Mouse (Mus musculus) CH12.LX (cell line): ENCODE data around the gene Rpl12. TPM values are rescaled to one million over a fixed set of nuclear protein-coding genes. Genes with fewer than 3 reads are reported as not detected.

Experiments used
- DNase-seq: peaks from one replicate; pipeline ENCODE4 v3.0.0-alpha.2; 2013; ENCODE audit errors: extremely low read depth
- H3K27ac ChIP-seq: 2 replicates; pipeline ENCODE4 v1.5.1; 2012; ENCODE audit warnings: low read depth, mild to moderate bottlenecking, control low read depth, moderate library complexity; ENCODE audit not compliant: insufficient read depth
- H3K27me3 ChIP-seq: replicated peaks from 2 replicates; pipeline ENCODE3; 2012; ENCODE audit warnings: inconsistent platforms
- H3K36me3 ChIP-seq, 2 experiments: replicated peaks in 1 of 2; 2 replicates each; pipeline versions ENCODE3 to v1.6.1; 2012; ENCODE audit warnings: inconsistent platforms in 1 of 2, low read length in 1 of 2, mild to moderate bottlenecking in 1 of 2, mixed read lengths in 1 of 2, moderate library complexity in 1 of 2; ENCODE audit not compliant: control insufficient read depth in 1 of 2, insufficient read depth in 1 of 2
- H3K4me1 ChIP-seq, 2 experiments: 2 replicates each; pipeline ENCODE4 v1.6.1; 2012; ENCODE audit warnings: inconsistent platforms in 1 of 2, moderate library complexity in 1 of 2; ENCODE audit not compliant: insufficient read depth in 2 of 2, control insufficient read depth in 1 of 2
- H3K4me2 ChIP-seq: 2 replicates; pipeline ENCODE4 v1.6.1; 2012; ENCODE audit warnings: low read depth, mild to moderate bottlenecking, control low read depth; ENCODE audit not compliant: poor library complexity, insufficient read depth, severe bottlenecking
- H3K4me3 ChIP-seq, 3 experiments: fragments of 150-350 bp in 1 of 3; sonication (generic) in 1 of 3; replicated peaks in 1 of 3; 2 replicates each; pipeline versions ENCODE3 to v1.5.1; 2011 to 2012; ENCODE audit warnings: low read depth in 2 of 3, low read length in 2 of 3, mild to moderate bottlenecking in 2 of 3, moderate library complexity in 2 of 3, control low read depth in 1 of 3, improper control_type of control experiment in 1 of 3, inconsistent platforms in 1 of 3, mixed read lengths in 1 of 3; ENCODE audit not compliant: poor library complexity in 1 of 3
- H3K79me2 ChIP-seq: replicated peaks from 2 replicates; pipeline ENCODE4 v1.6.1; 2012; ENCODE audit warnings: mild to moderate bottlenecking, moderate library complexity; ENCODE audit not compliant: control insufficient read depth, poor library complexity, insufficient read depth, severe bottlenecking; ENCODE audit errors: extremely low read depth
- H3K9ac ChIP-seq: 2 replicates; pipeline ENCODE4 v1.6.1; 2012; ENCODE audit warnings: low read depth, mild to moderate bottlenecking, control low read depth, moderate library complexity; ENCODE audit not compliant: insufficient read depth
- H3K9me3 ChIP-seq: replicated peaks from 2 replicates; pipeline ENCODE3; 2012; ENCODE audit warnings: low read length, inconsistent platforms, mixed read lengths
- E2F4 ChIP-seq: IDR thresholded peaks from 2 replicates; pipeline ENCODE4 v1.6.1; 2011; ENCODE audit warnings: low read depth, low read length, improper control_type of control experiment; ENCODE audit not compliant: insufficient replicate concordance
- ELF1 ChIP-seq: IDR thresholded peaks from 2 replicates; pipeline ENCODE4 v1.6.1; 2014; ENCODE audit warnings: low read depth, mild to moderate bottlenecking, inconsistent platforms, low read length, improper control_type of control experiment
- IRF4 ChIP-seq: IDR thresholded peaks from 2 replicates; pipeline ENCODE4 v1.6.1; 2014; ENCODE audit warnings: low read depth, mild to moderate bottlenecking, inconsistent platforms, low read length, improper control_type of control experiment
- MAX ChIP-seq: IDR thresholded peaks from 2 replicates; pipeline ENCODE4 v1.6.1; 2011; ENCODE audit warnings: low read length, improper control_type of control experiment
- MEF2A ChIP-seq: IDR thresholded peaks from 2 replicates; pipeline ENCODE4 v1.6.1; 2014; ENCODE audit warnings: low read depth, mild to moderate bottlenecking, inconsistent platforms, low read length, improper control_type of control experiment, borderline replicate concordance
- MYC ChIP-seq: IDR thresholded peaks from 2 replicates; pipeline ENCODE4 v1.6.1; 2011; ENCODE audit warnings: low read depth, mild to moderate bottlenecking, improper control_type of control experiment, low read length
- NELFE ChIP-seq: IDR thresholded peaks from 2 replicates; pipeline ENCODE4 v1.6.1; 2011; ENCODE audit warnings: low read depth, low read length, improper control_type of control experiment
- NRF1 ChIP-seq: IDR thresholded peaks from 2 replicates; pipeline ENCODE4 v1.6.1; 2014; ENCODE audit warnings: low read depth, mild to moderate bottlenecking, inconsistent platforms, low read length, improper control_type of control experiment, moderate library complexity
- POLR2AphosphoS2 ChIP-seq: IDR thresholded peaks from 2 replicates; pipeline ENCODE4 v1.6.1; 2011; ENCODE audit warnings: low read depth, low read length, improper control_type of control experiment
- RAD21 ChIP-seq: IDR thresholded peaks from 2 replicates; pipeline ENCODE4 v1.6.1; 2011; ENCODE audit warnings: low read depth, mild to moderate bottlenecking, low read length, improper control_type of control experiment, moderate library complexity
- RCOR1 ChIP-seq: conservative IDR thresholded peaks from 2 replicates; pipeline ENCODE4 v1.6.1; 2012; ENCODE audit warnings: low read depth, mild to moderate bottlenecking, inconsistent platforms, low read length, improper control_type of control experiment
- TCF12 ChIP-seq: IDR thresholded peaks from 2 replicates; pipeline ENCODE4 v1.6.1; 2014; ENCODE audit warnings: low read depth, mild to moderate bottlenecking, inconsistent platforms, low read length, improper control_type of control experiment
- UBTF ChIP-seq: IDR thresholded peaks from 2 replicates; pipeline ENCODE4 v1.6.1; 2012; ENCODE audit warnings: low read depth, mild to moderate bottlenecking, inconsistent platforms, low read length, improper control_type of control experiment, moderate library complexity
- USF1 ChIP-seq: IDR thresholded peaks from 2 replicates; pipeline ENCODE4 v1.6.1; 2014; ENCODE audit warnings: low read depth, mild to moderate bottlenecking, inconsistent platforms, low read length, improper control_type of control experiment
- ZKSCAN1 ChIP-seq: IDR thresholded peaks from 2 replicates; pipeline ENCODE4 v1.6.1; 2012; ENCODE audit warnings: low read depth, inconsistent platforms, low read length, improper control_type of control experiment, borderline replicate concordance
- ZNF384 ChIP-seq: IDR thresholded peaks from 2 replicates; pipeline ENCODE4 v1.6.1; 2012; ENCODE audit warnings: low read depth, low read length, improper control_type of control experiment, inconsistent platforms
- dilution Hi-C: fragments of 300-500 bp; cut with MboI; formaldehyde crosslinking; loops from 2 replicates; pipeline ENCODE4 v1.14.3; 2020; ENCODE audit warnings: low sequenced_read_pairs; ENCODE audit not compliant: extremely low pct_unique_long_range_greater_than_20kb, extremely low pct_ligation_motif_present
- in situ Hi-C: fragments of 300-500 bp; cut with MboI; formaldehyde crosslinking; loops from 3 replicates; pipeline ENCODE4 v1.14.3; 2019; ENCODE audit warnings: low sequenced_read_pairs, low pct_ligation_motif_present, low pct_unique_long_range_greater_than_20kb, mixed read lengths
- polyA plus RNA-seq: library from polyadenylated mRNA; unstranded; fragments of >175 nt; gene quantifications from 2 replicates; pipeline ENCODE4 v1.2.1, GENCODE M21; 2012; ENCODE audit warnings: low read depth; ENCODE audit not compliant: insufficient read length
- total RNA-seq, 2 experiments: library from RNA; depleted of rRNA; stranded (reverse); fragments of 300-350 nt in 1 of 2; fragments of >200 nt in 1 of 2; gene quantifications; 2 replicates each; pipeline ENCODE4 v1.2.3; 2012 to 2014

The Rpl12 gene
- total and polyA plus RNA-seq, 3 experiments = 87.8 to 2,528 (median 1,298) TPM

DNA sequence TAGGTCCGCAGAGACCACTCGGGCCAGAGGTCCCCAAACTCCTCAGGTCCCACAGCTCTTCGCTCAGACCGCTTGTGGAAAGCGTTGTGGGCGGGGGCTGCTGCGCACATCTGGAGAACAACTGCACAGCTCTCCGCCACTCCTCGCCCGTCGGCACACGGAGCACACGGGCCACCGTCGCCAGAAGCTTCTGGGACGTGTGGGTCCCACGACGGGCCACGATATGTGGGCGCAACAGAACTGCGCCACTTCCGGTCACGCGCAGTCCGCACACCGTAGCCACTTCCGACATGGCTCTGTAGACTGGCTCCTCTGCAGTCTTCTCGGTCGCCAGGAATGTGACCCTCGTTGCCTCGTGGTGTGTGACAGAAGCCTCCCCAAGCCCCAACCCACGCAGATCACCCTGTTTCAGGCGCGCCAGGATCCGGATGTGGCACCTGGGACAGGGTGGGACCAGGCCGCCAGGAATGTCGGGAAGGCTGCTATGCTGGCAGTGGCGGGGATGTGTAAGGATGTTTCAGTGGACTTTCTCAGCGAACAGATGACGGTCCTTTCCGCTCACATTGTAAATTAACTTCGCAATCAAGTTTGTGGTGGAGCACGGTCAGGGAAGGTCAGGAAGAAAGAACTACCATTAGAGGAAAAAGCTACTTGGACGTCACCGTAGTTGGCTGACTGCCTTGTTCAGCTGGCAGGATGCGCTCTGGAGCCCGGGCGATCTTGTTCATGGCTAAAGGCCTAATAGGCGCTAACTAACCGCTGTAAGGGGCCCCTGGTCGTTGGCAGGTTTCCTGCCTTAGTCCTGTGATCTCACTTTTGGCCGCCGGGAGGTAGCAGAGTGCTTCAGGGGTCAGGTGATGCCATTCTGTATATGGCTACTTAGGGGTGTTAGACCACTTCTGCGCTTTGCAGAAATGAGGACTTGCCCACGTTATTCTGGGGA is 5.6 kb downstream of the Rpl12 start (continued):
- peak; percentile 94 for TF ChIP-seq MAX
- TF ChIP-seq USF1 = peak; percentile 79
- no peak for TF ChIP-seq POLR2AphosphoS2
- TF ChIP-seq NRF1 = peak; percentile 83
- peak; percentile 67 for TF ChIP-seq UBTF
- peak; percentile 85 for TF ChIP-seq MYC

DNA sequence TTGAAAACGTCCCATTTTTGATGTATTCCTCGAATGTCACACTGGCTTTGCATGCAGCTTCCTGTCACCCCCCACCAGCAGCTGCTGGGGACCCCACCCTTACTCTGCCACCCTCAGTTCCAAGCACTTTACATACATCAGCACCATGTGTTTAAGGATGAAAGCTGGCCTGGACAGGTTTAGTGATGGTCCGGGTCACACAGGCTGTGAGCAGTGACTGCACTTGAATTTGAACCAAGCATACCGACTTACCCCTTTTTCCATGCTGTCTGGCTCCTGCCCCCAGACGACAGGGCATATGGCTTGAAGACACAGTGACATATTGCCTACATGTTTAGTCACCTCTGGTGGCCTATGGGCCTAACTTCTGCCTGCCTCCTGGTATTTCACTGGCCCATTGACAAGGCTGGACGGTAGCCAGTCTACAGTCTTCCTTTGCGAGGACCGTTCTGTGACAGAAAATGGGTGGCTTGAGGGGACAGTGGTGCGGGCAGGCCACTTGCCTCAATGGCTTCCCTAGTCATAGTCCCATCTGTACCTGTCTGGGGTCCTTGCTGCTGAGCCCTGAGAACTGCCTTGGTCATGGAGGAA is 6.8 kb downstream of the Rpl12 start:
- H3K4me3 ChIP-seq = no peak overlapping the region
- no peak overlapping the region for H3K4me2 ChIP-seq
- no peaks in the 10 kb centered on the region for H3K27me3 ChIP-seq
- no peak overlapping the region for H3K27ac ChIP-seq
- in situ Hi-C loops = no loop called here
- DNase-seq = no peak
- H3K4me1 ChIP-seq = peaks cover 2 to 34% of the 10 kb centered on the region in 2 experiments; a peak in 3 of 4 replicates
- no peak overlapping the region for H3K9ac ChIP-seq
- no peaks in the 10 kb centered on the region for H3K9me3 ChIP-seq
- dilution Hi-C loops = no loop called here
- TF ChIP-seq POLR2AphosphoS2 (no peak), ZKSCAN1 (no peak), ZNF384 (no peak), MEF2A (no peak), TCF12 (no peak), RCOR1 (no peak), IRF4 (no peak), NRF1 (no peak), RAD21 (no peak), NELFE (no peak), ELF1 (no peak), E2F4 (no peak)
- peaks cover 19% of the 10 kb centered on the region for H3K79me2 ChIP-seq
- H3K36me3 ChIP-seq = peaks cover 18 to 38% of the 10 kb centered on the region in 2 experiments
